Mouse (Mus musculus): ENCODE results near the gene Gucy2g. TPM values are rescaled to one million over a fixed set of nuclear protein-coding genes. Genes with fewer than 3 reads are reported as not detected.
"Not testable (repeated sequence)": the region's sequence is repeated elsewhere in the genome, so short reads cannot be mapped to it uniquely, and the experiment has no call there.

Gucy2g gene
- total and polyA plus RNA-seq, 2 experiments from 2014 or later = not detected

DNA sequence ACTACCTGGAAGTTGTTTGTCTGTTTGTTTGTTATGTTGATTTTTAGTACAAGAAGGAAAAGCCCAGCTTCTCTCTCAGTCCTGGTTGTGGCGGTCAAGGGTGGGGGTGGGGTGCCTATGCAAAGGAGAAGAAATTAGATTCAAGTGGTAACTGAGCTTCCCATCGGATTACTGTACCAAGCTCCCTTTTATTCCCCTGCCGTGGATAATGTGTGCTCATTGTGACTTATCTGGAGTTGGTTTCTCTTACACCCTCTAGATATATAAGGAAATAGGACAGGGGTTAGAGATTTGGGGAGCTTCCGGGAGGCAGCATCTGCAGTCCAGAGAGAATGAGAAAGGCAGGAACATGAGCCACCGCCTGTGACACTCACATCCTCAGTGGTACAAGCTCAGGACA is 60.6 kb downstream of the Gucy2g start, which contains the start of gene Tectb:
Tectb (plus strand) TSS at position 301 of the 400 bp plus-strand sequence.
- no peak for DNase-seq (ENCODE audit: low spot score)
- no peak within 1 kb of the TSS for H3K27ac ChIP-seq (ENCODE audit: low read depth)
- H3K4me1 ChIP-seq (ENCODE audit: control insufficient read depth, insufficient read depth) = no peaks in the 10 kb centered on the region
- TF ChIP-seq EP300 (IDR thresholded peaks at IDR 0.05; ENCODE audit: low read depth) (no peak), CTCF (IDR thresholded peaks at IDR 0.05; ENCODE audit: low read depth) (no peak)
- no peak within 1 kb of the TSS for H3K9ac ChIP-seq (replicated peaks; ENCODE audit: low read depth, low read length)
- H3K27me3 ChIP-seq (ENCODE audit: control insufficient read depth, insufficient read depth, low read length) = no peaks in the 10 kb centered on the region
- no peak within 1 kb of the TSS for H3K4me3 ChIP-seq (ENCODE audit: low read depth, low read length)
- ATAC-seq (ENCODE audit: insufficient read depth, low read depth) = no peak
- no peaks in the 10 kb centered on the region for H3K9me3 ChIP-seq (replicated peaks; ENCODE audit: control insufficient read depth, low read length)
- 71% methylated on average over 5 of the region's 5 CpGs for WGBS
- H3K4me2 ChIP-seq (ENCODE audit: low read depth, low read length) = no peak within 1 kb of the TSS
- no peaks in the 10 kb centered on the region for H3K36me3 ChIP-seq (replicated peaks; ENCODE audit: control insufficient read depth, insufficient read depth, low read length)

DNA sequence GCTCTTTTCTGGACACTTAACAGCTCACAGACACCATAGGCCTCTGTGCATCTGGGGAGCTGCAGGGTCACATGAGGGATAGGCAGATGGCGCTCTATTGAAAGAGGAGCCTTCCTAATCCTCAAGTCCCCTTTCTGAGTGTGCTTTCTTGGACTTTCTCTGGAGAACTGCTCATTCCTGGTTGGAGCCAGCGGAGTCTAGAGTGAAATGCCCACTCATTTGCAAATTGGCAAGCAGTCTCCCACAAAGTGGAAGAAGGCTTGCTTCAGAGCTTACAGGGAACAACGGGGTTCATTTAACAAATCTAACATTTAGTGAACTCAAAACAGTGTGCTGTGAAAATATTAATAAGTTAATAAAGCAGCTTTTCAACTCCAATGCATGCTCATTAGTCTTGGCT is 63.9 kb downstream of the Gucy2g start:
- no peak for ATAC-seq (ENCODE audit: insufficient read depth, low read depth)
- no peak overlapping the region for H3K4me3 ChIP-seq (ENCODE audit: low read depth, low read length)
- H3K9ac ChIP-seq (replicated peaks; ENCODE audit: low read depth, low read length) = no peak overlapping the region
- WGBS = 89% methylated on average over 3 of the region's 3 CpGs
- no peak overlapping the region for H3K27ac ChIP-seq (ENCODE audit: low read depth)
- no peaks in the 10 kb centered on the region for H3K4me1 ChIP-seq (ENCODE audit: control insufficient read depth, insufficient read depth)
- TF ChIP-seq CTCF (IDR thresholded peaks at IDR 0.05; ENCODE audit: low read depth) (no peak), EP300 (IDR thresholded peaks at IDR 0.05; ENCODE audit: low read depth) (no peak)
- H3K9me3 ChIP-seq (replicated peaks; ENCODE audit: control insufficient read depth, low read length) = no peaks in the 10 kb centered on the region
- H3K36me3 ChIP-seq (replicated peaks; ENCODE audit: control insufficient read depth, insufficient read depth, low read length) = no peaks in the 10 kb centered on the region
- no peaks in the 10 kb centered on the region for H3K27me3 ChIP-seq (ENCODE audit: control insufficient read depth, insufficient read depth, low read length)
- DNase-seq (ENCODE audit: low spot score) = no peak
- no peak overlapping the region for H3K4me2 ChIP-seq (ENCODE audit: low read depth, low read length)

DNA sequence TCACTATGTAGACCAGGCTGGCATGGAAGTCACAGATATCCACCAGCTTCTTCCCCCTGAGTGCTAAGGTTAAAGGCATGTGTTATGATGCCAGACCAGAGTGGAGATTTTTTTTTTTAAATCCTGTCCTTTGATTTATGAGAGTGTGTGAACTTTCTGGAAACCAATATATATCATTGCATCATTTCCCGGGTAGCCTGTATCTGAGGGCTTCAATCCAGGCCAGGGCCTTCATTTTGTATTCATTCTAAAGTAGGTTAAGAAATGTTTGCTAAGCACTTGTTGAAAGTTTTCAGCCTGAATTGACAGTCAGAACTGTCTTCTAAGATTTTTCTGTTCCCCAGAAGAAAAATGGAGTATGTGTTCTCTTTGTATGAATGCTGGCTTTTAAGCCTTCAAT is 69.5 kb downstream of the Gucy2g start:
- no peaks in the 10 kb centered on the region for H3K4me1 ChIP-seq (ENCODE audit: control insufficient read depth, insufficient read depth)
- no peak overlapping the region for H3K4me2 ChIP-seq (ENCODE audit: low read depth, low read length)
- H3K27ac ChIP-seq (ENCODE audit: low read depth) = no peak overlapping the region
- H3K27me3 ChIP-seq (ENCODE audit: control insufficient read depth, insufficient read depth, low read length) = no peaks in the 10 kb centered on the region
- no peak for DNase-seq (ENCODE audit: low spot score)
- H3K9me3 ChIP-seq (replicated peaks; ENCODE audit: control insufficient read depth, low read length) = no peaks in the 10 kb centered on the region
- no peak for TF ChIP-seq EP300 (IDR thresholded peaks at IDR 0.05; ENCODE audit: low read depth)
- TF ChIP-seq CTCF (IDR thresholded peaks at IDR 0.05; ENCODE audit: low read depth) = no peak
- H3K4me3 ChIP-seq (ENCODE audit: low read depth, low read length) = no peak overlapping the region
- no peak overlapping the region for H3K9ac ChIP-seq (replicated peaks; ENCODE audit: low read depth, low read length)
- H3K36me3 ChIP-seq (replicated peaks; ENCODE audit: control insufficient read depth, insufficient read depth, low read length) = no peaks in the 10 kb centered on the region
- 64% methylated on average over 1 of the region's 1 CpGs for WGBS
- no peak for ATAC-seq (ENCODE audit: insufficient read depth, low read depth)

DNA sequence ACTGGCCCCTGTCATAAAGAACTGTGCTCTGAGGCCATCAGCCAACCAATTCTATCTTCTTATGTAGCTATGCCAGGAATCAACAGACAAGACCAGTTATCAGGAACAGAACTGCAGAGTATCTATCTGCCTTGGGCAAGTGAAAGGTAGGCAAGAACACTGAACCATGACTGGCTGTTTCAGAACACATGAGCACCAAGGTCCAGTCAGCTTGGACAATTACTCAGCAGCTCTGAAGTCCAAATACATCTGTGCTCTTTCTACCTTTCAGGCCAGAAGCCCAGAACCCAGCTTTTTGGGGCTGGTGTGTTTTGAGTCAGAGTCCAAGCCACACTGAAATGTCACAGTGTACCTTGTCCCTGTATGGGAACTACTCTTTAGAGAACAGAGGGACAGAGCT is 70.6 kb downstream of the Gucy2g start:
- H3K27ac ChIP-seq (ENCODE audit: low read depth) = no peak overlapping the region
- no peak for TF ChIP-seq EP300 (IDR thresholded peaks at IDR 0.05; ENCODE audit: low read depth)
- TF ChIP-seq CTCF (IDR thresholded peaks at IDR 0.05; ENCODE audit: low read depth) = no peak
- H3K4me2 ChIP-seq (ENCODE audit: low read depth, low read length) = no peak overlapping the region
- H3K9me3 ChIP-seq (replicated peaks; ENCODE audit: control insufficient read depth, low read length) = no peaks in the 10 kb centered on the region
- no peak overlapping the region for H3K9ac ChIP-seq (replicated peaks; ENCODE audit: low read depth, low read length)
- DNase-seq (ENCODE audit: low spot score) (no peak), ATAC-seq (ENCODE audit: insufficient read depth, low read depth) (no peak)
- H3K27me3 ChIP-seq (ENCODE audit: control insufficient read depth, insufficient read depth, low read length) = no peaks in the 10 kb centered on the region
- H3K36me3 ChIP-seq (replicated peaks; ENCODE audit: control insufficient read depth, insufficient read depth, low read length) = no peaks in the 10 kb centered on the region
- no peak overlapping the region for H3K4me3 ChIP-seq (ENCODE audit: low read depth, low read length)
- H3K4me1 ChIP-seq (ENCODE audit: control insufficient read depth, insufficient read depth) = no peaks in the 10 kb centered on the region

DNA sequence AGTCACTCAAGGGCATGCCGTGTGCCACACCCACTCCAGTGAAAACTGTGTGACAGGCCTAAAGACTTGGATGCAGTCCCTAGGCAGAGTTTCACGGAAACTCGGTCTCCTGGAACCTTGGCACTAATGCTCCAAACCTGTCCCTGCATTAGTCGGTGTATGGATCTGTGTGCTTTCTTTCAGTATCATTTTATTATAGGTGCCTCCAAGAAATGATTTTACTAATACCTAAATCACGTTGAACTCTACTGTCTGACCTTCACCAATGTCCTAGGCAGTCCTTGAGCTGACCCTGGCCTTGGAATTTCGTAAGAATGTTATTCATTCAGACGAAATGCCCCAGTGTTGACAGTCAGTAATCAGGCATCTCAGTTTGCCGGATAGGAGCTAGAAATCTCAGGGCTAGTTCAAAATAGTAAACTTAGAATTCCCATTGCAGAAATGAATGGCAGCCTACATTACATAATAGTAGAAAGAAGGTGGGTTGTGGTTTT is 71.8 kb downstream of the Gucy2g start:
- H3K36me3 ChIP-seq (replicated peaks; ENCODE audit: control insufficient read depth, insufficient read depth, low read length); H3K4me1 ChIP-seq (ENCODE audit: control insufficient read depth, insufficient read depth); H3K9ac ChIP-seq (replicated peaks; ENCODE audit: low read depth, low read length); H3K27ac ChIP-seq (ENCODE audit: low read depth); DNase-seq (ENCODE audit: low spot score); H3K27me3 ChIP-seq (ENCODE audit: control insufficient read depth, insufficient read depth, low read length); H3K4me2 ChIP-seq (ENCODE audit: low read depth, low read length); ATAC-seq (ENCODE audit: insufficient read depth, low read depth); H3K9me3 ChIP-seq (replicated peaks; ENCODE audit: control insufficient read depth, low read length); H3K4me3 ChIP-seq (ENCODE audit: low read depth, low read length): not testable (repeated sequence)
- 79% methylated on average over 8 of the region's 8 CpGs for WGBS

DNA sequence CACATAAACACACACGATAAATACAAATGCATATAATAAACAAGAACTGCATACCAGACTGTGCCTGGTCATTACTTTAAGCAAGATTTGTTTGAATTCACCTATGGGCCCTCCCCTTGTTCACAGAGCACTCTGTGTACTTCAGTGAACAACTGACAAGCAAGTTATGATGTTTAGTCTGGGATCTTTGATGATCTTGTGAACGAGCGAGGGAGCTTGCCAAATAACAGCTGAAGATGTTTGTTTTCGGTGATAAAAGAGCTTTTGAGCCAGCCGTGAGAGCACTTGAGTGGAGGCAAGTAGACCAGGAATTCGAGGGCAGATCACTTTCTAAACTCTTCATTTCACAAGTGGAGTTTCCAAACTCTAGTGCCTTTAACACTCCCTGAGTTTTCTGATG is 72.7 kb downstream of the Gucy2g start:
- Histone ChIP-seq H3K27me3 (ENCODE audit: control insufficient read depth, insufficient read depth, low read length) (no peaks in the 10 kb centered on the region), H3K9ac (replicated peaks; ENCODE audit: low read depth, low read length) (no peak overlapping the region), H3K36me3 (replicated peaks; ENCODE audit: control insufficient read depth, insufficient read depth, low read length) (no peaks in the 10 kb centered on the region), H3K9me3 (replicated peaks; ENCODE audit: control insufficient read depth, low read length) (no peaks in the 10 kb centered on the region), H3K4me1 (ENCODE audit: control insufficient read depth, insufficient read depth) (no peaks in the 10 kb centered on the region), H3K27ac (ENCODE audit: low read depth) (no peak overlapping the region), H3K4me2 (ENCODE audit: low read depth, low read length) (no peak overlapping the region), H3K4me3 (ENCODE audit: low read depth, low read length) (no peak overlapping the region)
- WGBS = 65% methylated on average over 6 of the region's 6 CpGs
- no peak for ATAC-seq (ENCODE audit: insufficient read depth, low read depth)
- TF ChIP-seq EP300 (IDR thresholded peaks at IDR 0.05; ENCODE audit: low read depth) = no peak
- no peak for TF ChIP-seq CTCF (IDR thresholded peaks at IDR 0.05; ENCODE audit: low read depth)
- no peak for DNase-seq (ENCODE audit: low spot score)

Data from heart, postnatal 0 days (tissue).